Mouse (Mus musculus) cortical plate, adult 2 months (tissue): ENCODE data around the gene Prickle4.
A peak's percentile ranks its signal among the peaks of the same experiment; 100 is the strongest.

Experiments
- CTCF ChIP-seq: fragments of 200-500 bp; IDR thresholded peaks from 2 replicates; pipeline ENCODE4 v1.5.1; 2011; ENCODE audit warnings: mild to moderate bottlenecking, control low read depth, low read length; ENCODE audit not compliant: insufficient read depth; ENCODE audit errors: extremely low read depth
- POLR2A ChIP-seq: fragments of 200-500 bp; IDR thresholded peaks from 2 replicates; pipeline ENCODE4 v1.6.1; 2011; ENCODE audit warnings: mild to moderate bottlenecking, low read length, control low read depth; ENCODE audit not compliant: insufficient read depth; ENCODE audit errors: extremely low read depth

DNA sequence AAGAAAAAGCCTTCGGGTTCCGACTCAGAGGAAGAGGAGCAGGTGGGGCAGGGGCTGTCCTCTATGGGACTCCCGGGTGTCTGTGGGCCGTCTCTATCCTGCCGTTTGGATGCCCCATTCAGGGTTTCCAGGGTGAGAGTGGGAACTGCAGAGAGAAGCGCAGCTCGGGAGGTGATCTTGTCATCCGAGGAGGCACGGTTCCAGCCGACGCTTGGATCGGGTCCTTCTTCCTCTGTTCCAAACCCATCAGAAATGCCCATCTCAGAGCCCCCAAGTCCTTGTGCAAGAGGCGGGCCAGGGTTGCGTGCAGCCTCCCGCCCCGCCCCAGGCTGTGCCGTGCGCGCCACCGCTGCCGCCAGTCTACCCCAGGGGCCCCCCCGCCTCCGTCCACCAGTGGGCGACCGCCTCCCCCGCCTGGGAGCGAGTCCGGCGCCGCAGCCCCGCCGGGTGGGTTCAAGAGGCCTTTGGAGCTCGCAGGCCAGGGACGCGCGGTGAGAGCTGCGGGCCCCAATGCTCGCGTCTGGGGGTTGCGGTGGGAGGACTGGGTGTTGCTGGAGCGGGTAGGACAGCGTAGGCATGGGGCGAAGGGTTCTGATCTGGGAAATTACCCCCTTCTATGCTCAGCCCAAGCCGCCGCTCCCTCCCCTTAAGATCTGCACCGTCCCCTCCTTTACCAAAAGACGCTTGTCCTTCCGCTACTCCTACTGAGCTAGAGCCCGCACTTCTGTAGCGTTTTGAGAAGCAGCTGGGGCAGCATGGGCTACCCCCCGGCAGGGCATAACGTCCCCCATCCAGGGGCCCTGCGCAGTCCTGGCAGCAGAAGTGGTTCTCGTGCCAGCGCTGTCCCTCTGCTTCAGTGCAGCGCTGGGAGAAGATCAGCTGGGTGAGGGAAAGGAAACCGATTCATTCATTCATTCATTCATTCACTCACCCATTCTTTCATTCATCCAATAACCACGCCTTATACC is 5.6 kb downstream of the Prickle4 start, which contains the start of gene Frs3:
- TF ChIP-seq CTCF = no peak
- TF ChIP-seq POLR2A = peak; percentile 64
